Mouse (Mus musculus): ENCODE data around the gene Olfr459.

The Olfr459 gene

GRCm38 (mm10) chr6:41727989-41728609 is 46.9 kb downstream of the Olfr459 start:
- no peak for DNase-seq (ENCODE audit: low read depth, low spot score)
- Histone ChIP-seq H3K36me3 (ENCODE audit: control insufficient read depth, insufficient read depth, low read length, poor library complexity, severe bottlenecking) (no peaks in the 10 kb centered on the region), H3K27me3 (ENCODE audit: control insufficient read depth, insufficient read depth, low read length, poor library complexity, severe bottlenecking) (no peaks in the 10 kb centered on the region)

GRCm38 (mm10) chr6:41721430-41721829 is 53.5 kb downstream of the Olfr459 start:
- Histone ChIP-seq H3K27me3 (ENCODE audit: control insufficient read depth, insufficient read depth, low read length, poor library complexity, severe bottlenecking) (no peaks in the 10 kb centered on the region), H3K36me3 (ENCODE audit: control insufficient read depth, insufficient read depth, low read length, poor library complexity, severe bottlenecking) (no peaks in the 10 kb centered on the region)
- DNase-seq (ENCODE audit: low read depth, low spot score) = no peak

All from splenic B cell, adult 2 months (primary cell).